Mouse (Mus musculus) kidney, postnatal 4 days (tissue): ENCODE results near the gene Ndufs4.
"Not testable (repeated sequence)": the region's sequence is repeated elsewhere in the genome, so short reads cannot be mapped to it uniquely, and the experiment has no call there.

Source experiments
- DNase-seq, 2 experiments: peaks; one replicate each; pipeline ENCODE4 v3.0.0; 2021; ENCODE audit warnings: mixed read lengths in 2 of 2

Gene Ndufs4

GRCm38 (mm10) chr13:114319835-114320389 is 68.1 kb downstream of the Ndufs4 start:
- no peak for DNase-seq

- DNase-seq = no peak
These were observed 68.9 kb downstream of the Ndufs4 start for GRCm38 (mm10) chr13:114319136-114319535.

GRCm38 (mm10) chr13:114315374-114315773 is 72.7 kb downstream of the Ndufs4 start:
- DNase-seq = no peak

- DNase-seq = no peak
These were observed 73.1 kb downstream of the Ndufs4 start for GRCm38 (mm10) chr13:114314953-114315352.

- no peak for DNase-seq
These were observed 77.5 kb downstream of the Ndufs4 start for GRCm38 (mm10) chr13:114310591-114310990.

GRCm38 (mm10) chr13:114304684-114305083 is 83.4 kb downstream of the Ndufs4 start:
- no peak for DNase-seq

GRCm38 (mm10) chr13:114303466-114304175 is 84.4 kb downstream of the Ndufs4 start:
- DNase-seq = no peak

- no peak for DNase-seq
These were observed 90.3 kb downstream of the Ndufs4 start for GRCm38 (mm10) chr13:114297761-114298160.

- no peak for DNase-seq
These were observed 91.5 kb downstream of the Ndufs4 start for GRCm38 (mm10) chr13:114296556-114296955.

GRCm38 (mm10) chr13:114289411-114289810 is 98.6 kb downstream of the Ndufs4 start:
- no peak for DNase-seq

- no peak for DNase-seq
These were observed 99.5 kb downstream of the Ndufs4 start for GRCm38 (mm10) chr13:114288511-114288910.

GRCm38 (mm10) chr13:114278690-114279089 is 109.4 kb downstream of the Ndufs4 start:
- not testable (repeated sequence) for DNase-seq

GRCm38 (mm10) chr13:114277277-114277676 is 110.8 kb downstream of the Ndufs4 start:
- DNase-seq = no peak

GRCm38 (mm10) chr13:114271410-114272105 is 116.5 kb downstream of the Ndufs4 start:
- DNase-seq = peak in 1 of 2 experiments; percentile 4

GRCm38 (mm10) chr13:114267741-114268140 is 120.3 kb downstream of the Ndufs4 start:
- no peak for DNase-seq

- no peak for DNase-seq
These were observed 127.4 kb downstream of the Ndufs4 start for GRCm38 (mm10) chr13:114260486-114261205.

GRCm38 (mm10) chr13:114254697-114255096 is 133.4 kb downstream of the Ndufs4 start:
- peak; percentile 5 to 25 for DNase-seq
